Mouse (Mus musculus): ENCODE results near the gene Hoxa9. TPM values are rescaled to one million over a fixed set of nuclear protein-coding genes. Genes with fewer than 3 reads are reported as not detected.

Hoxa9 gene
- polyA plus RNA-seq, 1 experiment from 2014 or later: 77.4 TPM

DNA sequence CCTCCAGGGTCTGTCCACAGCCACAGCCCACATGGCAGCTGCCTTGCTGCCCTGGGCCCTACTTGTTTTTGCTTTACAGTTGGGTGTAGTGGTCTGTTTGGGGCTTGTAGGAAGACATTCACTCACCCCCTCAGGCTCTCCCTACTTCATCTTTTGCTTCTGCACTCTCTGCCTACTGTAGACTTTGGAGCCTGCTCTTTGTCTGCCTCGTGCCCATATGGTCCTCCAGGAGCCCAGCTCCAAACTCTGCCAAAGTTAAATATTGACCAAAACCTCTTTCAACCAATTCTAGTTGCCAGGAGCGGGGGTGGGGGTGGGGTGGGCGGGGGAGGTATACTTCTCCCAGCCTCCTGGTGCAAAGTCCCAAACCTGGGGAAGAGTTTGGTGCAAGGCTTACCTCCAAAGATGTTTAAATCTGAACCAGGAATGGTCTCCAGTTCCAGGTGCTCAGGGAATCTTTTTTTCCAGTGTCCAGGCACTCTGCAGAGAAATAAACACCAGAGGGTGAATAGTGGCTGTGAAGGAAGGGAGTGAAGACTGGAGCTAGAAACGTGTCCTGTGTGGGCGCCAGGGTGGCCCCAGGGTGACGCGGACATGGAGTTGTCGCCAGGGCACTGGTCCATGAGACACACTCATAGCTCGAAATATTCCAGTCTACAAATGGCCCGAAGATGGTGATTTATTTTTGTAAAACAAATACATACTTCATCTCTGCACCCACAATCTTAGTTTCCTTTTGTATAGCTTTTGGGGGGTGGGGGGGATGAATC lies 47.4 kb downstream of the Hoxa9 start:
- ATAC-seq (ENCODE audit: insufficient number of reproducible peaks, insufficient read depth, low FRiP score, low TSS enrichment, low read depth): no peak
- Histone ChIP-seq H3K27ac (peak overlapping the region; percentile 57), H3K4me3 (replicated peaks) (no peak overlapping the region), H3K4me1 (replicated peaks) (peaks cover 78% of the 10 kb centered on the region), H3K9ac (replicated peaks) (no peak overlapping the region), H3K36me3 (peaks cover 9% of the 10 kb centered on the region; the same call in 1 of the 2 replicates), H3K4me2 (0 out of 2 replicates have a peak overlapping the region, but pooled peaks have one; percentile 0), H3K27me3 (peaks cover 88% of the 10 kb centered on the region), H3K9me3 (no peaks in the 10 kb centered on the region)
- 30% methylated on average over 10 of the region's 10 CpGs for WGBS

DNA sequence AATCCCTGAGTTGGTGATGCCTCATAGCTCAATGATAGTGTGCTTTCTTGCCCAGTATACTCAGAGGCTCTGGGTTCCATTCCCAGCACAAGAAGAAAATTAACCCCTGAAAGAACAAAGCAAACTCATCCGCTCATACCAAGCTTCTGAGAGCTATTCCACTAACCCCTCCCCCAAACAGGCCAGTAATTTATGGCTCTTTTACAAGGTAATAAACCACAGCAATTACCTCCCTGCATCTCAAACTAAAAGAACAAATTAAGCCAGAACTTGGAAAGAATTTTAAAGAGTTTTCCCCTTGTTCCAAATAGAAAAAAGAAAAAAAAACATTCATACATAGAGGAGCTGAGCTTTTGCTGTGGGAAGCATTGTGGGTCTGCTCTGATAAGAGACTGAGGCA lies 48.1 kb downstream of the Hoxa9 start:
- peaks cover 83% of the 10 kb centered on the region for H3K27me3 ChIP-seq
- H3K27ac ChIP-seq: peak overlapping the region; percentile 57
- H3K9ac ChIP-seq (replicated peaks): no peak overlapping the region
- H3K9me3 ChIP-seq: no peaks in the 10 kb centered on the region
- H3K4me1 ChIP-seq (replicated peaks): peaks cover 80% of the 10 kb centered on the region
- no peak overlapping the region for H3K4me3 ChIP-seq (replicated peaks)
- H3K4me2 ChIP-seq: no peak overlapping the region
- WGBS: 16% methylated on average over 1 of the region's 1 CpGs
- H3K36me3 ChIP-seq: peaks cover 9% of the 10 kb centered on the region; the same call in 1 of the 2 replicates
- ATAC-seq (ENCODE audit: insufficient number of reproducible peaks, insufficient read depth, low FRiP score, low TSS enrichment, low read depth): no peak

DNA sequence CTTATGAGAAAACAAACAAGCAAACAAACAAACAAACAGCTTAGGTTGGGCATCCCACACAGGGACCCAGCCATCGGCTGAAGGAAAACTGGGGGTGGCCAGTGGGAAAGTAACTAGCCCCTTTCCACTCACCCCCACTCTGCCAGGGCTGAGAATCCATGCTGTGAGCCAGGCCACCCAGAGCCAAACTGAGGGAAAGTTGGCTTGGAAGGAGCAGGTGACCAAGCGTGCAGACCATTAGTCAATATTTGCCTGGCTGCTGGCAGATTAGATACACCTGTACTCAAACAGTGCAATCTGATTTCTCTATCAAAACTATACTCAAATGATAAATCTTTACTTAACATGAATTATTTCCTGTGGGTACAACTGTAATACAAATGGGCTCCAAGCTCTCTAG lies 48.9 kb downstream of the Hoxa9 start:
- peaks cover 83% of the 10 kb centered on the region for H3K27me3 ChIP-seq
- peaks cover 9% of the 10 kb centered on the region; the same call in 1 of the 2 replicates for H3K36me3 ChIP-seq
- no peak overlapping the region for H3K9ac ChIP-seq (replicated peaks)
- WGBS: 48% methylated on average over 2 of the region's 2 CpGs
- H3K9me3 ChIP-seq: no peaks in the 10 kb centered on the region
- peaks cover 87% of the 10 kb centered on the region for H3K4me1 ChIP-seq (replicated peaks)
- no peak overlapping the region for H3K4me2 ChIP-seq
- H3K4me3 ChIP-seq (replicated peaks): no peak overlapping the region
- no peak overlapping the region for H3K27ac ChIP-seq
- no peak for ATAC-seq (ENCODE audit: insufficient number of reproducible peaks, insufficient read depth, low FRiP score, low TSS enrichment, low read depth)

DNA sequence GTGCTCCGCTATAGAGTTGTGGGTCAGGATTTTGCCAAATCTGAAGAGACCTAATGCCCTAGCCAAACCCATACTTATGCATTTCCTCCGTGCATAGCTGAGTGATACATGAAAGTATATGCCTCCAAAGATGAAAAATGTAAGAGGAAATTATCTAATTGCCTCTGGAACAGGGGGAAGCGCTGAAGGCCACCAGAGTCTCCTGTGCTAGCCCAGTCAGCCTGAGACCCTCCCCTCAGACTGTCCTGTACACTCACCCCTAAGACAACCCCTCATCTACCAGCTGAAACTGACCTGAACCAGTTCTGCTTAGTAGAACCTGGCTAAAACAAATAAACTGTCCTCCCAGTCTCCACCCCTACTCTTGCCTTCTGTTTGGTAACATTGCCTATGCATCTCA lies 50.2 kb downstream of the Hoxa9 start:
- H3K27ac ChIP-seq: no peak overlapping the region
- 48% methylated on average over 3 of the region's 3 CpGs for WGBS
- no peak overlapping the region for H3K9ac ChIP-seq (replicated peaks)

DNA sequence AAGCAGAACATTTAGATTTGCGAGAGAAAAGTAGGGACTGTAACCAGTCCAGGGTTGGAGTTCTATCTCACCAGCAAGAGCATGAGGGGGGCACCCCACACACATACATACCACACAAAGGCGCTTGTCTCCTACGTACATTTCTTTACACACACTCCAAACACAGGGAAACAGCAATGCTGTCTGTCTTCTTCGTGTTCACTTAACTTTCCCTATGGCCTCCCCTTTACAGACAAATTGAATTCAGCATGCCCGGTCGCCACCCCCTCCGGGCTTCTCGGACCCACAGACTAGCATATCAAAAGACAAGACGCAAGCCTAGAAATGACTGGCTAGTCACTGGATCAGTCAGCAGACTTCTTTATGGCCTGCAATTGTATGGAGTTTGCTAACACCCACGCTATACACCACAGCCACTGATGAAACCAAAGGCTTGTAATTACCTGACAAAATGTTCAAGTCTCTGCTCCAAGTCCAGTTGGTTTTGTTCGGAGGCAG lies 50.6 kb downstream of the Hoxa9 start:
- H3K4me2 ChIP-seq: peak overlapping the region; percentile 35
- H3K36me3 ChIP-seq: peaks cover 9% of the 10 kb centered on the region; the same call in 1 of the 2 replicates
- H3K9me3 ChIP-seq: no peaks in the 10 kb centered on the region
- ATAC-seq (ENCODE audit: insufficient number of reproducible peaks, insufficient read depth, low FRiP score, low TSS enrichment, low read depth): no peak
- H3K27me3 ChIP-seq: peaks cover 82% of the 10 kb centered on the region
- H3K27ac ChIP-seq: no peak overlapping the region
- H3K9ac ChIP-seq (replicated peaks): no peak overlapping the region
- H3K4me3 ChIP-seq (replicated peaks): no peak overlapping the region
- WGBS: 17% methylated on average over 11 of the region's 11 CpGs
- peaks cover 93% of the 10 kb centered on the region for H3K4me1 ChIP-seq (replicated peaks)

More for the DNA sequence above, 50.2 kb downstream of the Hoxa9 start:
- Histone ChIP-seq H3K36me3 (peaks cover 9% of the 10 kb centered on the region; the same call in 1 of the 2 replicates), H3K4me3 (replicated peaks) (no peak overlapping the region), H3K4me2 (no peak overlapping the region), H3K4me1 (replicated peaks) (peaks cover 93% of the 10 kb centered on the region), H3K9me3 (no peaks in the 10 kb centered on the region), H3K27me3 (peaks cover 82% of the 10 kb centered on the region)
- ATAC-seq (ENCODE audit: insufficient number of reproducible peaks, insufficient read depth, low FRiP score, low TSS enrichment, low read depth): no peak

DNA sequence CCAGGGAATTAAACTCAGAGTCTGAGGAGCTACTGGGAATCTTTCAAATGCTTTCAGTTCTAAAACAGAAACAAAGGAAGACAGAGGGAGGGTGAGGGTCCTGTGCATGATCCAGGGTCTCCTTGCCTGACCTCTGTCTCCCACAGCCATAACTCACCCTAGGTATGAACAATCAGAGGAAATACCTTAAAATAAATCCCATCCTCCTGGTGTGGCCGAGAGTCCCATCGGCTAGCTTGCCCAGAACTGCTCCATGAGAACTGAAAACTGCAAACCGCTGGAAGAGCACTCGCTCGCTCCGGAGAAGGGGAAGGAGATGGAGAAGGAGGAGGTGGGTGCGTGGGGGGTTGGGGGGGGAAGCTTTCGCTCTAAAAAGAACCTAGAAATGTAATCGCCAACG lies 51.2 kb downstream of the Hoxa9 start:
- H3K4me1 ChIP-seq (replicated peaks): peaks cover 93% of the 10 kb centered on the region
- no peaks in the 10 kb centered on the region for H3K9me3 ChIP-seq
- no peak overlapping the region for H3K27ac ChIP-seq
- H3K27me3 ChIP-seq: peaks cover 83% of the 10 kb centered on the region
- H3K9ac ChIP-seq (replicated peaks): peak overlapping the region; percentile 34; the same call in 1 of the 2 replicates
- WGBS: 18% methylated on average over 10 of the region's 10 CpGs
- peak overlapping the region; percentile 10; the same call in 1 of the 2 replicates for H3K4me3 ChIP-seq (replicated peaks)
- no peak for ATAC-seq (ENCODE audit: insufficient number of reproducible peaks, insufficient read depth, low FRiP score, low TSS enrichment, low read depth)
- peaks cover 9% of the 10 kb centered on the region; the same call in 1 of the 2 replicates for H3K36me3 ChIP-seq
- H3K4me2 ChIP-seq: peak overlapping the region; percentile 35

DNA sequence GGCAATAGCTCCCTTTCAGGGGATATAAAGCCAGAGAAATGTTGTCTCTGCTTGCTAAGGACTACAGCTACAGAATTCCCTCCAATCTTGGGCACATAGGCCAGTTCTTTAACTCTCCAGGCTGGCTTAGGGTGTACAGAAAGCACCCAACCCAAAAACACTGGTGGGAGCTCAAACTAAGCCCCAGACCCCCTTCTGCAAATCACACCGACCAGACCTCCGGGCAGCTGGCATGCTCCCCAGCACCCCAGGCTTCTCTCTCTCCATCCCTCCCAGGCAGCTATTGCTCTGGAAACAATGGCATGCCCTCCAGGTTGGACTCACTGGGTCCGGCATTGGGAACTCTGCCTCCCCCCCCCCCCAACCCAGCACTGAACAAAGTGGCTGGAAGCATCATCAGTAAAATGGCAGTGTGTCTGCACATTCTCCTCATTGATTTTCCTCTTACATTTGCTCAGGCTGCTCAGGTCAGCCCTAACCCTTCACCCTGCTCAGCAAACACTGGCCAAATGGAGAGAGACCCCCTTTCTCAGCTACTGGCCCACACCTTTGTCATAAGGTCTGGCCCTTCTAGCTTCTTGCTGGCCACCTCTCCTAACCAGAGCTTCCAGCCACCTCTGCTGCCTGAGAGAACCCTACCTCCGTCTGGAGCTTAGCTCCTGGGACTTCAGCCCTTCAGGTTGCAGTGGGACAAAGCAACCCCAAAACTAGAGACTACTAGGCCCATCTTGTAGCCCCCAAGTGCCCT lies 51.8 kb downstream of the Hoxa9 start:
- H3K27me3 ChIP-seq: peaks cover 78% of the 10 kb centered on the region
- H3K4me1 ChIP-seq (replicated peaks): peaks cover 87% of the 10 kb centered on the region
- H3K4me2 ChIP-seq: peak overlapping the region; percentile 35

DNA sequence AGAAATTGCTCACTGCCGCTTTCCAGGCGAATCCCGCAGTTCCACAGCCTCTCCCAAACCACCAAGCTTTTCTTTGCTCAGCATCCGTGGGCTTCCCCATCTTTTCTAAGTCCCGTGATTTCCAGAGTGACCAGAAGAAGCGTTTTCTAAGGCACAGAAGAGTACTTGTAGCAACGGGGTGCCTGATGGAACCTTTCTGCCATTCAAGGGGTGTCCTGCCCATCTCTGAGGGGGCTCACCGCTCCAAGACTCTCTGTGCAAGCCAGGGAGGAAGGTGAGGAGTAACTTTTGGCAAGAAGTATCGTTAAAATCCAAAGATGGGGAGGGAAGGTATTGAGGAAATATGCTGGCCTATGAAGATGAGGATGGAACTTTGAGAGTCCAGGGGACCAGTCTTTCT lies 53.1 kb downstream of the Hoxa9 start:
- 0 out of 2 replicates have a peak overlapping the region, but pooled peaks have one; percentile 5 for H3K27ac ChIP-seq
- ATAC-seq (ENCODE audit: insufficient number of reproducible peaks, insufficient read depth, low FRiP score, low TSS enrichment, low read depth): no peak
- peak overlapping the region; percentile 51; the same call in 1 of the 2 replicates for H3K4me3 ChIP-seq (replicated peaks)
- peak overlapping the region; percentile 89 for H3K4me2 ChIP-seq
- 0 out of 2 replicates have a peak, but pooled peaks cover 9% of the 10 kb centered on the region for H3K36me3 ChIP-seq
- WGBS: 7% methylated on average over 9 of the region's 9 CpGs
- peak overlapping the region; percentile 37; the same call in 1 of the 2 replicates for H3K9ac ChIP-seq (replicated peaks)
- peaks cover 67% of the 10 kb centered on the region for H3K27me3 ChIP-seq
- peaks cover 85% of the 10 kb centered on the region for H3K4me1 ChIP-seq (replicated peaks)
- H3K9me3 ChIP-seq: no peaks in the 10 kb centered on the region

More for the DNA sequence above, 51.8 kb downstream of the Hoxa9 start:
- 14% methylated on average over 4 of the region's 4 CpGs for WGBS
- no peak for ATAC-seq (ENCODE audit: insufficient number of reproducible peaks, insufficient read depth, low FRiP score, low TSS enrichment, low read depth)
- H3K27ac ChIP-seq: 0 out of 2 replicates have a peak overlapping the region, but pooled peaks have one; percentile 18
- H3K9me3 ChIP-seq: no peaks in the 10 kb centered on the region
- peaks cover 9% of the 10 kb centered on the region; the same call in 1 of the 2 replicates for H3K36me3 ChIP-seq
- H3K9ac ChIP-seq (replicated peaks): peak overlapping the region; percentile 34; the same call in 1 of the 2 replicates
- peak overlapping the region; percentile 10; the same call in 1 of the 2 replicates for H3K4me3 ChIP-seq (replicated peaks)

DNA sequence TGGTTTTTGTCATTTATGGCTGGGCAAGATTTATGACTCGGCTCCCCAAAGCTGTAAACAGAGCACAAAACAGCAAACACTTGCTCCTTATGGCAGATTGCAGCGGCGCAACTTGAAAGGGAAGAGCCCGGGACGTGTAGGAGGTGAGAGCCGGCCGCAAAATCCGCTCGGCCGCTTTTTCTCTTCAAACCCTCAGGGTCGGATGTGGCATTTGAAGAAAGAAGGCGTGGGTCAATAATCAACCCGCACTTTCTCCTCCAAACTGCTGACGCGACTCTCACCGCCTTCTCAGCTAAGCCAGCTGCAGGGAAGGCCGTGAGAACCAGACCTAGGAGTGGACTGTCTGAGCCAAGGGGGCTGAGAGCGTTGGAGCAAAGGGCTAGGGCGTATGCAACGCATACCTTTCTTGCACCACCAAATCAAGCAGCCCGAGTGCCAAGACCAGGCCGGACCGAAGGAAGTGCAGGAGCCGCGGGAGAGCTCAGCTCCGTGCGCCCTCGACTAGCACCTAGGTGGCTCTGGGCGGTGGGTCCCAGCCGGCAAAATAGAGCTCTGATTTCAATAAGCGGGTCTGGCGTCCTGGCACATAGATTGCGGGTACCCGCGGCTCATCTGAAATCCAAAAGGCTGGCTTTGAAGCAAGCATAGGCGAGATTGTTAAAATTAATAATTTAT lies 53.7 kb downstream of the Hoxa9 start, which contains the start of gene 5730596B20Rik:
Gene 5730596B20Rik (plus strand): TSS at position 438 of the 675 bp plus-strand sequence.
- WGBS: 2% methylated on average over 36 of the region's 36 CpGs
- ATAC-seq (ENCODE audit: insufficient number of reproducible peaks, insufficient read depth, low FRiP score, low TSS enrichment, low read depth): no peak
- Histone ChIP-seq H3K9ac (replicated peaks) (peak within 1 kb of the TSS; percentile 37), H3K4me2 (peak within 1 kb of the TSS; percentile 89), H3K27me3 (peaks cover 68% of the 10 kb centered on the region), H3K4me1 (replicated peaks) (peaks cover 87% of the 10 kb centered on the region), H3K36me3 (0 out of 2 replicates have a peak, but pooled peaks cover 9% of the 10 kb centered on the region), H3K4me3 (replicated peaks) (peak within 1 kb of the TSS; percentile 51), H3K27ac (peak within 1 kb of the TSS; percentile 50; the same call in 1 of the 2 replicates), H3K9me3 (no peaks in the 10 kb centered on the region)

DNA sequence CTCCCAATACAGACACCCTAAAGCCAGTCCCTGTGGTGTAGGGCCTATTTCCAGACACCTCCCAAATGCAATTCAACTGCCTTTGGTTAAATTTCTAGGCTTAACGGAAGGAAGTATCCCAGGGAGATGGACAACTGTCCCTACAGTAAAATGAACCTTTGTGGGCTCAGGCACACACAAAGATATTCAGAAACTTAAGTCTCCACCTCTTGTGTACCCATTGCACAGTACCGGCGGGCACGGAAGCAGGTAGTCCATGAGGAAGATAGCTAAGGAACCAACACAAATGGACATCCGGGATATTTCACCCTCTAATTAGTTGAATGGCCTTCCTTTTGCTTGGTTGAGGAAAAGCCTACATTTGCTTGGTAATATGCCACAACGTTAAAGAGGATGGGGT lies 54.5 kb downstream of the Hoxa9 start:
- Histone ChIP-seq H3K9ac (replicated peaks) (no peak overlapping the region), H3K4me1 (replicated peaks) (peaks cover 90% of the 10 kb centered on the region), H3K4me2 (peak overlapping the region; percentile 89), H3K27ac (peak overlapping the region; percentile 50; the same call in 1 of the 2 replicates), H3K9me3 (no peaks in the 10 kb centered on the region), H3K36me3 (0 out of 2 replicates have a peak, but pooled peaks cover 4% of the 10 kb centered on the region), H3K27me3 (peaks cover 69% of the 10 kb centered on the region), H3K4me3 (replicated peaks) (peak overlapping the region; percentile 51)
- 4% methylated on average over 6 of the region's 6 CpGs for WGBS
- ATAC-seq (ENCODE audit: insufficient number of reproducible peaks, insufficient read depth, low FRiP score, low TSS enrichment, low read depth): no peak

All from limb, embryonic 12.5 days (tissue).